Mouse (Mus musculus) CD4-positive helper T cell, adult 2 months (primary cell): ENCODE results near the gene Gm10803.

Source experiments
- DNase-seq: peaks from one replicate; pipeline ENCODE4 v3.0.0-alpha.2; 2012; ENCODE audit warnings: low read depth, missing footprints, low spot score

Gene Gm10803

DNA sequence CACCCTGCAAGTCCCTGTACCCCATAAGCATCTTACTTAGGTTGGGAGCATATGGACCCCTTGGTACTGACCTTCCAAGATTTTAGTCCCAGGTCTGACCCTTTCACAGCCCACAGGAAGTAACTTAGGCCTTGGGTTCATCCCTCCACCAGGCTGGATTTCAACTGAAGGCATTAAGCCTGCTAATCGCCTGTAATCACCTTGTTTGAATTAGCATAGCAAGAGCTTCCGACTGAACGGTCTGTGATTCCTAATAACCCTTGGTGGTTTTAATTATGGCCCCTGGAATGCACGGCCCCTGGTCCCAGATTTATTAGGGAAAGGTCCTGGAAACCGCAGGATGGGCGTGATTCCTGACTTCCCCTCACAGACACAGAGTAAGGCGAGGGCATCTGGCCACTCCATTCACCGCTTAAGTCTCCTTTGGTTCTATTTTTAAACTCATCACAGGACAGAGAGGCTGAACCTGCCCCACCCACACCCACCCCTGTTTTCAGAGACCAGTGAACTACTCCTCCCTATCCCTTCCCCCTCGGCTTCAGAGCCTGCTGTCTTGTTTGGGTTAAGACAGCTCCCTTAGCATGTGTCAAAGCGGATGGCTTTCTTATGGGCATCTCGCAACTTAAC is 31.9 kb downstream of the Gm10803 start:
- DNase-seq = no peak

DNA sequence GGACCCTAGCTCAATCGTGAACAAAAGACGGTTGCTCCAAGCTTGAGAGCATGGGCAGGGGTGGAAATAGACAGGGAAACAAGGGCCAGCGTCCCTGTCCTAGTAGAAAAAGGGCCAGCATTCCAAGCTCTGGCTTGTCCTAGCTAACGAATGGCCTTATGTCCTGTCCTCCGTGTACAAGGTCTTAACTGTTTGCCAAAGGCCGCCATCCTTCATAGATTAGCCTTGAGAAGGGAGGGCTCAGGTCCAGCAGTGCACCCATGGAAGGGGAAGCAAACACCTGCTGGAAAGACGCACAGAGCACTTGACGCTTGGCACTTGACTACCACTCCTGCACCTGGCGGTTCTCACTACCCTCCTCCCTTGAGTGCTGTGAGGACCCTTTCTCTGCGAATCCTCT is 32.8 kb downstream of the Gm10803 start:
- no peak for DNase-seq

DNA sequence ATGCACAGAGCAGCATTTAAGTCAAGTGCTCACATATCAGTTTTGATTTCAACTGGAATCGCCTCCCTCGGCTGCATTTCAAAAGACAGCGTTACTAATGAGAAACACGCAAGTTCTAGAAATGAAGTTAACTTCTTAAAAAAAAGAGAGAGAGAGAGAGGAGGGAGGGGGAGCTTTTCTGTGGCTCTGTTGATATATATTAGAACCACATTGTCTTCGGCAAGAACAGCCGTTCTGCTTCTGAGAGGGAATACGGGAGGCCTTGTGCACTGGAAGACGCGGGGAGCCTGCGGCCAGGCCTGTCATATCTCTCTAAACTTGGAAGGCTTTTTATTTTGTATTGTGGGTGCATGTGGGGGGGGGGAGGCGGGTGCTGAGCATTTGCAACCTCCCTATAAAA is 36.8 kb downstream of the Gm10803 start:
- DNase-seq = no peak

DNA sequence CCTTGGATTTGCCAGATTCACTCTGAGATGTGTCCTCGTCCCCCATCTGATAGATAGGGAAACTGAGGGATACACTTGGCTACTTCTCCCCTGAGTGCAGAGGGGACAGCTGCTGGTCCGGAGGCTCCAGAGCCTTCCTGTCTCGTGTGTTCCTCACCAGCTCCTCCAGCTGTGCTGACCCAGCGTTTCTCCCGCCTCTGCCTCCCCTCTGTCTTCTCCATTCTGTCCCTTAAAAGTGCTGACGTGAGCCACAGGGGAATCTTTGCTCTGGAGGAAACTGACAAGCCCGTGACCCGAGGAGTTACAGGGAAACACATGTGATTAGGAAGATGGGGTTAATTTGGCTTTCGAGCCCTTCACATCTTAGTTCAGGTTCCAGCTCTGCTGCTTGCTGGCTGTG is 39.4 kb downstream of the Gm10803 start:
- no peak for DNase-seq

DNA sequence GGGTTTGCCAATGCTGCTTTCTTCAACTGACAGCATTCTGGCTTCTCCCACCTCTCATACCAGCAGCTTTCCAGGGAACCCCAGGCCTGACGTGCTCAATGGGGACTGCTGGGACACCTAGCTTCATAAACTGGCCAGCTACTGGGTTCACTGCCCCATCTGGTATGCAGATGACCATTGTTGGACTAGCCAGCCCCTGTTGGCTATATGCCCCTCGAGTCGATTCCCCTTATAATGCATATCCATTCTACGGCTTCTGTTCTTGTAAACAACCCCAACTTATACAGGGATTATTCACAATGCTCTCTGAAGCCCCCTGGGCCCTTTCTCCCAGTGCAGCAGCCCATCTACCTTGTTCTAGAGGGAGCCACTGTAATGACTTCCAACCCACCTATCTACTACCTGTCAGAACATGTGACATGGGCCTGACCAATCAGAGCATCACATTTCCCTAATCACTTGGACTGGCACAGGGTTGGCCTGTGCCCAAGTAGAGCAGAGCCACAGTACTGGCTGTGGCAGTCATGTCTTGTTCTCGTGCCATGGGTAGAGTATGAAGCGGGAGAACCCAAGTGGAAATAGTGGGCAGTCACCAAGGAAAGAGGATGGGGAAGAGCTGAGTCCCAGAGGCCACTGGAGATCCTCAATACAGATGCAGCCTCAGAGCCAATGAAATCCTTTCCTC is 44.4 kb downstream of the Gm10803 start:
- DNase-seq = no peak

DNA sequence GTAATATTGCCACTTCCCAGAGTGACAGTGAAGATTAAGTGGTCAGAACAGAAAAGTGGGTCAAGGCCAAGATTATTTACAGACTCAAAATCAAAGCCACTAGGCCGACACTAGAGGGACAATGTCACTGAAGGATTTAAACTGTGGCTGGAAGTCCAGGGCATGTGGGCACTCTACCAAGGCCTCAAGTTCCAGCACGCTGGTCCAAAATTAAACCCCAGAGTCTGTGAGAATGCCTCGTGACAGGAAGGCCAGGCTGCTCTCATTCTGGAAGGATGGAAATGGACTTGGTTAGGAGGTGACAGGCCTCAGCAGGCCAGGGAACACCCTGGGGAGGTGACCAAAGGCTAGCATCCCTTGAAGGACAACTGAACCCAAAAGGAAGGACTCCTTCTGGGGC is 48.4 kb downstream of the Gm10803 start:
- no peak for DNase-seq

DNA sequence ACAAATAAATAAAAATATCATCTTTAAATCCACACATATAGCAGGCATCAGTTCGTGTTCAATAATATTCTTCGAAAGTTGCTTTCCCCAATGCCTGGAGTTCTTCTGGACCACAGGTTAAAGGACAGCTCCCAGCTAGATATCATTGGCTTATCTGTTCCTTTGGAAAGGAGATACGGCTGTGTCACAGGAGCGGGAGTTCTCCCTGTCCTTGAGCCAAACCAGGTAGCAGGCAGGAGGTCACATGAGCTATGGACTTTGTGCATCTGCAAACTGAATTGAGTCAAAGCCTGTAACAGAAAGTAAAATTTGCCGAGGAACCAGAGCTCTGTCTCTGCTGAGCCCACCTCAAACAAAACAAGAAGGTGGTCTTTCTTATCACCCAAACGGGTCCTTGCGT is 52.7 kb downstream of the Gm10803 start:
- no peak for DNase-seq
